In the genomic region with DNA sequence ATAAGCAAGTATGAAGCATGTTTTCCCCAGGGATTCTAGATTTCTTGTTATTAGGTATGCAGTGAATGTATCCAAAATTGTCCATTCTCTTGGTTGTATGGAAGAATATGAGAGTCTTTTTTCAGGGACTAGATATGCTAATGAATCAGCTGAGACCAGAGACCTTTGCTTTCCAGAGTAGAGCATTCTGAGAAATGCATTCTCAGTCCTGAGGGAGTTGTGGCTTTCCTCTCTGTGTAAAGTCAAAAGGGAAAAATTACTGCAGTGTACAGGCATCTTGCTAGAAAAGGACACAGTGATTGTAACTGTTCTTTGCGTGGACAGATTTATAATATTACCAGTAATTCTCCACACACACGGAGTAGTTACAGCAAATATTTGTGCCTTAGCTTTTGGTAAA, we compare ENCODE assay signal across 18 mouse cellular contexts.
"Had no signal": no experiment of that assay in that cellular context is flagged by ENCODE, and none has a peak within 500 bp of the region (broad histone marks: within the 10 kb centered on the region; RNA-seq: fewer than 3 reads in every experiment).

No protein-coding gene starts in this region.

- ATAC-seq: intestine, postnatal 0 days; liver, embryonic 12.5 days; midbrain, embryonic 16.5 days had no signal

- H3K9ac ChIP-seq: kidney, embryonic 15.5 days; limb, embryonic 13.5 days; liver, embryonic 12.5 days; liver, embryonic 15.5 days had no signal

- H3K4me3 ChIP-seq: kidney, embryonic 15.5 days; limb, embryonic 10.5 days; limb, embryonic 13.5 days; liver, embryonic 12.5 days; liver, embryonic 15.5 days had no signal

- DNase-seq: kidney, adult 8-10 months; kidney, postnatal 14 days; kidney, postnatal 4 days; layer of hippocampus, adult 9-11 months; liver; lung, adult 18-20 months; lung, postnatal 10 days; lung, postnatal 4 days; thymus, adult 18-20 months; thymus, postnatal 36 days had no signal

- H3K4me2 ChIP-seq: kidney, embryonic 15.5 days; limb, embryonic 13.5 days; liver, embryonic 12.5 days; liver, embryonic 15.5 days; midbrain, embryonic 11.5 days had no signal

- H3K9me3 ChIP-seq: kidney, embryonic 15.5 days; limb, embryonic 10.5 days; limb, embryonic 13.5 days; liver, embryonic 12.5 days; liver, embryonic 15.5 days had no signal

- H3K27ac ChIP-seq: kidney, embryonic 15.5 days; limb, embryonic 10.5 days; limb, embryonic 13.5 days; liver, embryonic 12.5 days; liver, embryonic 15.5 days had no signal

- H3K4me1 ChIP-seq: kidney, embryonic 15.5 days; limb, embryonic 10.5 days; limb, embryonic 13.5 days; liver, embryonic 12.5 days; liver, embryonic 15.5 days had no signal

- H3K27me3 ChIP-seq: kidney, embryonic 15.5 days; limb, embryonic 13.5 days; liver, embryonic 12.5 days; liver, embryonic 15.5 days had no signal

- H3K36me3 ChIP-seq: kidney, embryonic 15.5 days; limb, embryonic 10.5 days; limb, embryonic 13.5 days; liver, embryonic 12.5 days; liver, embryonic 15.5 days had no signal
